Mouse (Mus musculus) gastrocnemius, postnatal 14 days (tissue): ENCODE results near the gene Acyp1. TPM values are rescaled to one million over a fixed set of nuclear protein-coding genes. Genes with fewer than 3 reads are reported as not detected.

Source experiments
- DNase-seq: peaks from one replicate; pipeline ENCODE4 v3.0.0; 2021; ENCODE audit warnings: mixed read lengths
- intact Hi-C: fragments of 180-260 bp; cut with DNase I; formaldehyde crosslinking; loops from one replicate; pipeline ENCODE4 v1.15.1; 2025; ENCODE audit warnings: low total_unique reads
- long read RNA-seq, 2 experiments: library from polyadenylated mRNA; stranded (forward); transcript quantifications; one replicate each; pipeline ENCODE4 v2.0.0; 2021
- total RNA-seq, 2 experiments: library from RNA; stranded (reverse); gene quantifications; 2 replicates each; pipeline ENCODE4 v1.2.3; 2021

Gene Acyp1
- 10 to 100 TPM; 26.2 to 27.3 TPM for total RNA-seq
- long read RNA-seq, experiment 1, transcript Acyp1-204 (3 exons, 634 nt) = major isoform, 11 of 22 reads
- long read RNA-seq, experiment 1, transcript Acyp1-201 (3 exons, 648 nt) = minor isoform, 6 of 22 reads
- long read RNA-seq, experiment 1, partial matches to known transcripts = 2 of 22 reads
- long read RNA-seq, experiment 1, other reads (novel, unspliced or antisense) = 0 of 22 reads
- long read RNA-seq, experiment 2, transcript Acyp1-204 (3 exons, 634 nt) = major isoform, 9 of 19 reads
- long read RNA-seq, experiment 2, transcript Acyp1-201 (3 exons, 648 nt) = major isoform, 9 of 19 reads
- long read RNA-seq, experiment 2, partial matches to known transcripts = 0 of 19 reads
- long read RNA-seq, experiment 2, other reads (novel, unspliced or antisense) = 1 of 19 reads

- DNase-seq = peak; percentile 61
- intact Hi-C loops = loop anchor here (5.0 kb wide), 1 partner anchor 116 kb away; no protein-coding TSS in a partner anchor
These were observed at the start of gene Acyp1 for GRCm38 (mm10) chr12:85287809-85288485. Gene Acyp1 (minus strand): TSS chr12:85288438.

- DNase-seq = no peak
- intact Hi-C loops = no loop called here
These were observed 49.5 kb upstream of the Acyp1 start for GRCm38 (mm10) chr12:85337567-85338311.

- no peak for DNase-seq
- intact Hi-C loops = no loop called here
These were observed 41.9 kb upstream of the Acyp1 start for GRCm38 (mm10) chr12:85330153-85330552.

- intact Hi-C loops = loop anchor here (5.0 kb wide), 1 partner anchor 166 kb away; no protein-coding TSS in a partner anchor
- DNase-seq = no peak
These were observed 20.4 kb upstream of the Acyp1 start for GRCm38 (mm10) chr12:85308651-85309050.

DNA sequence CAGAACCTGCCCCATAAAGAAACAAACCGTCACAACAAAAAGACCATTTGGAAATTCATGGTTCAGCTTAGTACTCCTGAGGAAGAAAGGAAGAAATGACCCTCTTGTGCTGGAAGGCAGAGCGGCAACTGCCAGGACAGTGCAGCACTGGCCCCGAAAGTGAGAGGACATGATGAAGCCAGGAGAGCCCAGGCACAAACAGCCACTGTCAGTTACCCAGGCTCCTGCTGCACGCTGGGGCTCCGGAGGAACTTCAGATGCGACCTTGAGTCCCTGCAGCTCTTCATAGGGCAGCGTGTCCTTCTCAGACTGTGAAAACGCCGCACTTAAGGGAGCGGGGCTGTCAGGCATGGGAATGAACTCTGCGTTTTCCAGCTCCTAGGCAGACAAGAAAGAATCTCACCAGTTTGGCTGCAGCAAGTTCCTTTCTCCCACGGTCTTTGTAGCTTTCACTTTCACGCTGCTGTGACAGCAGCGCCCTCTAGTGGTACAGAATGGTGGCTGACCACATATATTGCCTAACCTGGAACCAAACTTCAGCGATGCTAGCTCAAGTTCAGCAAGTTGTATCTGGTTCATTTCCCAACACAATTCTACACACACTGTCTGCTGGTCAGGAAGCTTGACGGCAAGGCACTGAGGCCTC is 17.1 kb upstream of the Acyp1 start:
- intact Hi-C loops = loop anchor here (5.0 kb wide), 1 partner anchor 163 kb away; no protein-coding TSS in a partner anchor
- peak; percentile 78 for DNase-seq

- intact Hi-C loops = loop anchor here (5.0 kb wide), 2 partner anchors 132 to 162 kb away; no protein-coding TSS in a partner anchor
These were observed 16.5 kb upstream of the Acyp1 start for GRCm38 (mm10) chr12:85304725-85305124.

GRCm38 (mm10) chr12:85303256-85303655 is 15.0 kb upstream of the Acyp1 start:
- DNase-seq = no peak
- intact Hi-C loops = loop anchor here (5.0 kb wide), 1 partner anchor 131 kb away; no protein-coding TSS in a partner anchor

More at GRCm38 (mm10) chr12:85304725-85305124, 16.5 kb upstream of the Acyp1 start:
- DNase-seq = no peak

DNA sequence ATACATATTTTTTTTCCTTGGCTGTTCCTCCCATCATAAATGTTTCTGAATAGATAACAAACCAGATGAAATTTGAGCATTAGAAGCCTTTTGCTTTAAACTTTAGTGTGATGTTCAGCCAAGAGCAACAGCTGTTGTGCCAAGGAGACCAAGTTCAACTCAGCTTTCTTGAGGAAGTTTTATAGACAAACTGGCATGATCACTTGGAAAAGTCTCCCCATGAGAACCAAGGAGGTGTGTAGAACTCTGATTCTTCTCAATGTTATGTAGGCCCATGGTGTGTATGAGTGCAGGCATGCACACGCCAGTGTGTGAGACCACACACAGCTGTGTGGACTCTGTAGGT is 10.6 kb upstream of the Acyp1 start:
- DNase-seq = no peak
- intact Hi-C loops = no loop called here

DNA sequence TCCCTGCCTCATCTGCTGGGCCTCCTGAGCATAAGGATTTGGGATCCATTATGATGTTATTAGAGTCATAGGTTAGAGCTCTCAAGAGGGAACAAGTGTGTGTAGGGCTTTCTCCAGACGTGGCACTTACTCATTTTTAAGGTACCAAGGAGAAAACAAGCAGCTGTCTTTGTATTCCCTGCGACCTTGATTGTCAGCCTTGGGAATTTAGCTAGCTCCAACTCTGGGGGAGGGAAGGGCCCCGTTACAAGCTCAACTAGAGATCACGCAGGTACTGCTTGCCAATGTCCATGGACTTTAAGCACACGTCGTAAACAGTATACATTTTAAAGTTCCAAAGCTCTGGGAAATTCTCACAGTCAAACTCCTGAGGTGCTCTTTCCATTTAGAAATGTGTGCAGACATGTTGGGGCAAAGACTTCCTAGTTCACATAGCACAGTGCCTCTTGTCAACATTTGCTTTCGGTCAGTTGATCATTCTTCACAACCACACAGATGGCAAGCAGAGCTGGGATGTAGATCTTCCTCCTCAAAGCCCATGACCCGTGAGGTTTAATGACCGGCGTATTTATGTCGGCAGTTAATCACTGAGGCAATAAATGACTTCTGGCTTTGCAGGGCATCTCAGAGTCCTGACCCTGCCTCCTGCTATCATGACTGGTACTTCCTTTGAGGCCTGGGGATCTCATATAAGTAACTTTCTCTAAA is 10.0 kb upstream of the Acyp1 start:
- intact Hi-C loops = no loop called here

GRCm38 (mm10) chr12:85297345-85297997 is 9.2 kb upstream of the Acyp1 start:
- no peak for DNase-seq
- intact Hi-C loops = no loop called here

More for the DNA sequence above, 10.0 kb upstream of the Acyp1 start:
- DNase-seq = no peak

DNA sequence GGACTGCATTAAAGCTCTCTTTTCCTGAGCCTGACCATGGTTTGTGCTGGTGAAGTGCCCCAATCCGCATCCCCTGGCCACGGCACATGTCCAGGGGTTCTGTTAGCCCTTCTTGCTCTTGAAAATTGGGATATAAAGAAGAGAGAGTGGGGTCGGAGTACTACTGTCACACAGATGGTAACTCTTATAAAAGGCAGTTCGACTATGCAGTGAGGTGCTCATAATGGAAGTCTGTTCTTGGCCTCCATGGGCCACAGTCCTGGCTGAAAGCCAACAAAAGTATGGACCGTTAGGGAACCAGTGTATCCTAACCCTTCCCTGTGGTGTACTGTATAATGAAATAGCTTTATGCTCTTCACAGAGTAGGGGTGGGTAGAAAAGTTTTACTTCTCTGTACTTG is 8.7 kb upstream of the Acyp1 start:
- intact Hi-C loops = no loop called here
- DNase-seq = no peak

DNA sequence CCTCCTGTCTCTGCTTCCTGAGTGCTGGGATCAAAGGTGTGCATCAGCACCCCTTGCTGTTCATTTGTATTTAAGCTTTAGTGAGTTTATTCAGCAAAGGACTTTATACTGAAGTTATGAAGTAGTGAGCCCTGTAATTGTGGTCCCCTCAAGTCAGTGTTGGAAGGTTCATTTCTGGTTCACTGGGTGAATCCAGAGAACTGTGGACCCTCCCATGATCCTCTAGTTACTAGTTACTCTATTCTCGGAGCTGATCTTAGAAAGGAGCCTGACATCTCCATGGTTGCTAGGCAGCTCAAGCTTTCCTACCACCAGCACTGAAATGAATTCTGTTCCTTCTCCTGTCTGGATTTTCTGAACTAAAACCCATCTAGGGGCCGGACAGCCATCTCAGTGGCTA is 7.3 kb upstream of the Acyp1 start:
- DNase-seq = no peak
- intact Hi-C loops = no loop called here

- intact Hi-C loops = no loop called here
- no peak for DNase-seq
These were observed 4.7 kb upstream of the Acyp1 start for GRCm38 (mm10) chr12:85292906-85293305.

- no peak for DNase-seq
- intact Hi-C loops = no loop called here
These were observed 4.0 kb upstream of the Acyp1 start for GRCm38 (mm10) chr12:85292288-85292687.

DNA sequence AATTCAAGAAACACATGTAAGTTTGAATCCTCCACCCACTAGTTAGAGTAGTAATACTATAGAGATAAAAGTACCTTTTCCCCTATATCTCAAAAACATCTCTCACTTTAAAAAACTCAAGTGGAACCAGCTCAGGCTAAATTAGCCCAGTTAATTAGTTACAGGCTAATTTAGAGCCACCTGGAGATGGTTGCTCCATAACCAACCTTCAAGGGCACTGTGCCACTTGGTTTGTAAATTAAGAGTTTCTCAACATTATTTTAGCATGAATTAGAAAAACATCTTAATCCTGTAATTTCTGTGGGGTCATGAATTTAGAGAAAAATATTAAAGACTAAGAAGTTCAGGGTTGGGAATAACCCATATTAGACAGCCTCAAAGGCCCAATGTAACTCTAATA is 3.3 kb upstream of the Acyp1 start:
- intact Hi-C loops = no loop called here
- no peak for DNase-seq

- DNase-seq = no peak
- intact Hi-C loops = no loop called here
These were observed 2.4 kb upstream of the Acyp1 start for GRCm38 (mm10) chr12:85290633-85291032.

DNA sequence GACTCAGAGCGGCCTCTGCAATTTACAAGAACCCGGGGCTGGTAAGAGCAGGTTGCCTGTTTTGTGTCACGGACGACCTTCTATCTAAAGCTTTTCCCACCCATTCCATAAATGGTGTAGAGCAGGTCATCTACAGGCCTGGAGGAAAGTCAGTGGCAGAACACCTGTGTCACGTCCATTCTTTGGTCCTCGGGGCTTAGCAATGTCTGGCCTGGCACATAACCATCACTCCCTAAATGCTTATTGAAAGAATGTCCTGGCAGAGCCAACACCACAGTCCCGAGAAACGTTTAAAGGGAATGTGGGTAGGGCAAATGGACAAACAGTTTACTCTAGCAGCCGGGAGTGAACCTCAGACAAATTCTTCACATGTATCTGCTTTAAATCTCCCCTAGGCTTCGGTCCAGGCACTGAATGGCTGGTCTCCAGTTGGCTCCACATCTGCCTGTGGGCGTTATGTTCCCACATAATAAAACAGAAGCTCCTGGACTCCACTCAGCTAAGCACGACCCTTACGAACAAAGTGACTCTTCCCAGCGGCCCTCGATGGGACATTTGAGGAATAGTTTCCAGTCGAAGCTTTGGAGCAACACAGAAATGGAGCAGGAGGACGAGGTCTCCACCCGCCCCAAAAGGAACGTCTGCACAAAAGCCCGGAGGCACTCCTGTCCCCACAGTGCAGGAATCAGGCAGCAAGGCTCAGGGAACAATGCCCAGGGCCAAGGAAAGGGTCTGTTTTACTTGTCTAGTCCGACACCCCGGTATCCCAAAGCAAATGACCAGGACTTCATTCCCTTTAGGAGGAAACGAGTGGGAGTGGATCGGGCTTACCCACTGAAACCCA is 1.1 kb upstream of the Acyp1 start:
- intact Hi-C loops = loop anchor here (5.0 kb wide), 1 partner anchor 117 kb away; no protein-coding TSS in a partner anchor
- peak; percentile 40 for DNase-seq
